Comparison of ENCODE assay signal across 16 mouse cellular contexts in genomic region chr16:11905216-11905615, GRCm38 (mm10).
"Had no signal": no experiment of that assay in that cellular context is flagged by ENCODE, and none has a peak within 500 bp of the region (broad histone marks: within the 10 kb centered on the region; RNA-seq: fewer than 3 reads in every experiment).

No protein-coding gene starts in this region.

- H3K36me3 ChIP-seq: neural tube, embryonic 13.5 days; neural tube, embryonic 15.5 days; stomach, embryonic 15.5 days had no signal

- H3K9me3 ChIP-seq: neural tube, embryonic 13.5 days; neural tube, embryonic 15.5 days; stomach, embryonic 15.5 days had no signal

- H3K4me3 ChIP-seq: neural tube, embryonic 13.5 days; neural tube, embryonic 15.5 days; stomach, embryonic 15.5 days had no signal

- H3K9ac ChIP-seq: neural tube, embryonic 13.5 days; neural tube, embryonic 15.5 days; stomach, embryonic 15.5 days had no signal

- H3K27ac ChIP-seq: neural tube, embryonic 13.5 days; neural tube, embryonic 15.5 days; stomach, embryonic 15.5 days; stomach, postnatal 0 days had no signal

- DNase-seq: retina, postnatal 1 day; right cerebral cortex, adult 18-20 months; right cerebral cortex, postnatal 14 days; right cerebral cortex, postnatal 25 days; right cerebral cortex, postnatal 4 days; spleen, adult 18-20 months; thymus, adult 18-20 months; thymus, adult 2 months; thymus, postnatal 14 days; thymus, postnatal 25 days; thymus, postnatal 36 days; thymus, postnatal 4 days had no signal

- H3K4me2 ChIP-seq: neural tube, embryonic 13.5 days; neural tube, embryonic 15.5 days; stomach, embryonic 15.5 days had no signal

- H3K27me3 ChIP-seq: neural tube, embryonic 13.5 days; neural tube, embryonic 15.5 days; stomach, embryonic 15.5 days had no signal
